14 mouse cellular contexts compared by ENCODE assay signal in genomic region chr11:93500442-93500841, GRCm38 (mm10).
DNase-seq lines count a peak whose midpoint lies in the region; ATAC-seq and TF ChIP-seq lines count a peak whose summit lies in the region.
"Had no signal": no experiment of that assay in that cellular context is flagged by ENCODE, and none has a peak within 500 bp of the region (broad histone marks: within the 10 kb centered on the region; RNA-seq: fewer than 3 reads in every experiment).

No protein-coding gene starts in this region.

- TF ChIP-seq POLR2A in cerebellum, adult 2 months (IDR thresholded peaks at IDR 0.05; ENCODE audit: borderline replicate concordance, insufficient read depth, low read length), result no peak
- TF ChIP-seq POLR2A in brain, embryonic 14.5 days (IDR thresholded peaks at IDR 0.05; ENCODE audit: borderline replicate concordance, extremely low read depth, insufficient read depth, insufficient read length, poor library complexity, severe bottlenecking), result no peak

- no peaks in the 10 kb centered on the region for H3K27me3 ChIP-seq in cerebellum, adult 2 months (ENCODE audit: control insufficient read depth, insufficient read depth, low read length)
- H3K27me3 ChIP-seq in hindbrain, embryonic 11.5 days (ENCODE audit: control insufficient read depth, insufficient read depth, low read length), result no peaks in the 10 kb centered on the region
- no peaks in the 10 kb centered on the region for H3K27me3 ChIP-seq in midbrain, embryonic 14.5 days (ENCODE audit: control insufficient read depth, insufficient read depth, low read length)
- H3K27me3 ChIP-seq: heart, embryonic 13.5 days; liver, embryonic 13.5 days had no signal

- no peaks in the 10 kb centered on the region for H3K36me3 ChIP-seq in hindbrain, embryonic 11.5 days (ENCODE audit: control insufficient read depth, insufficient read depth, low read length)
- no peaks in the 10 kb centered on the region for H3K36me3 ChIP-seq in midbrain, embryonic 14.5 days (ENCODE audit: control insufficient read depth, insufficient read depth, low read length)
- H3K36me3 ChIP-seq: heart, embryonic 13.5 days; liver, embryonic 13.5 days had no signal

- H3K4me1 ChIP-seq in cerebellum, adult 2 months (ENCODE audit: control insufficient read depth, insufficient read depth, low read length), result peaks cover 16% of the 10 kb centered on the region
- H3K4me1 ChIP-seq in hindbrain, embryonic 11.5 days (replicated peaks; ENCODE audit: control insufficient read depth, insufficient read depth, low read length), result no peaks in the 10 kb centered on the region
- peaks cover 7% of the 10 kb centered on the region; the same call in 1 of the 2 replicates for H3K4me1 ChIP-seq in midbrain, embryonic 14.5 days (ENCODE audit: control insufficient read depth, insufficient read depth, low read length)
- H3K4me1 ChIP-seq: heart, embryonic 13.5 days; liver, embryonic 13.5 days had no signal

- H3K4me2 ChIP-seq in hindbrain, embryonic 11.5 days (replicated peaks; ENCODE audit: low read depth, low read length), result no peak overlapping the region
- H3K4me2 ChIP-seq in midbrain, embryonic 14.5 days (ENCODE audit: low read length), result no peak overlapping the region
- H3K4me2 ChIP-seq: heart, embryonic 13.5 days; liver, embryonic 13.5 days had no signal

- H3K27ac ChIP-seq in cerebellum, adult 2 months (ENCODE audit: insufficient read depth, low read length), result 0 out of 2 replicates have a peak overlapping the region, but pooled peaks have one; percentile 14
- no peak overlapping the region for H3K27ac ChIP-seq in hindbrain, embryonic 11.5 days (ENCODE audit: low read depth, low read length)
- peak overlapping the region; percentile 32; the same call in 1 of the 2 replicates for H3K27ac ChIP-seq in midbrain, embryonic 14.5 days (replicated peaks; ENCODE audit: low read depth, low read length)
- H3K27ac ChIP-seq: heart, embryonic 13.5 days; liver, embryonic 13.5 days had no signal

- no peak overlapping the region for H3K4me3 ChIP-seq in cerebellum, adult 2 months (replicated peaks; ENCODE audit: insufficient read depth, low read depth, low read length)
- H3K4me3 ChIP-seq in hindbrain, embryonic 11.5 days (ENCODE audit: low read depth, low read length), result no peak overlapping the region
- H3K4me3 ChIP-seq in midbrain, embryonic 14.5 days (replicated peaks; ENCODE audit: low read depth, low read length), result no peak overlapping the region
- H3K4me3 ChIP-seq: heart, embryonic 13.5 days; liver, embryonic 13.5 days had no signal

- no peak overlapping the region for H3K9ac ChIP-seq in hindbrain, embryonic 11.5 days (ENCODE audit: low read depth, low read length)
- H3K9ac ChIP-seq in midbrain, embryonic 14.5 days (replicated peaks; ENCODE audit: low read length), result no peak overlapping the region
- H3K9ac ChIP-seq: heart, embryonic 13.5 days; liver, embryonic 13.5 days had no signal

- no peaks in the 10 kb centered on the region for H3K9me3 ChIP-seq in hindbrain, embryonic 11.5 days (ENCODE audit: control insufficient read depth, low read length)
- H3K9me3 ChIP-seq in midbrain, embryonic 14.5 days (ENCODE audit: control insufficient read depth, low read length), result no peaks in the 10 kb centered on the region
- H3K9me3 ChIP-seq: heart, embryonic 13.5 days; liver, embryonic 13.5 days had no signal

- peak; percentile 76 for ATAC-seq in hindbrain, embryonic 11.5 days (ENCODE audit: low FRiP score)
- ATAC-seq in midbrain, embryonic 14.5 days (ENCODE audit: low FRiP score, low TSS enrichment), result no peak
- ATAC-seq in erythroid progenitor cell, adult 5-6 weeks (replicated peaks; ENCODE audit: low FRiP score, poor library complexity, severe bottlenecking), result no peak

- no peak for DNase-seq in cerebellum, adult 2 months
- no peak for DNase-seq in cerebellum, adult 8-10 months
- peak; percentile 47 for DNase-seq in brain, embryonic 14.5 days (ENCODE audit: low read depth)
- DNase-seq in hindbrain, embryonic 11.5 days (ENCODE audit: low spot score), result peak; percentile 32
- peak; percentile 53 for DNase-seq in midbrain, embryonic 14.5 days
- no peak for DNase-seq in spleen, postnatal 36 days (ENCODE audit: low spot score in 2 of 2)
- no peak for DNase-seq in thymus, postnatal 25 days
- DNase-seq: adrenal gland, postnatal 25 days; cerebellum, adult 9-10 months; layer of hippocampus, postnatal 36 days; liver, embryonic 13.5 days; lung, postnatal 4 days had no signal

- no peak for TF ChIP-seq CTCF in cerebellum, adult 2 months (IDR thresholded peaks at IDR 0.05; ENCODE audit: borderline replicate concordance, insufficient read depth, low read depth, low read length)
- no peak for TF ChIP-seq CTCF in brain, embryonic 14.5 days (IDR thresholded peaks at IDR 0.05; ENCODE audit: borderline replicate concordance, extremely low read depth, insufficient read depth, insufficient read length)

- WGBS in cerebellum, adult 2 months, result 68% methylated on average over 4 of the region's 4 CpGs
- 35% methylated on average over 4 of the region's 4 CpGs for WGBS in hindbrain, embryonic 11.5 days
- 19% methylated on average over 4 of the region's 4 CpGs for WGBS in midbrain, embryonic 14.5 days

Comparison
In these comparisons a context has a peak if more than half of its experiments do, and no peak if none do; other contexts are left out.
1. DNase-seq: peak in brain, embryonic 14.5 days (single experiment), hindbrain, embryonic 11.5 days (single experiment) and midbrain, embryonic 14.5 days (single experiment); none in cerebellum, adult 2 months (0 of 2), cerebellum, adult 8-10 months (single experiment), spleen, postnatal 36 days (0 of 2) and thymus, postnatal 25 days (single experiment).